Mouse (Mus musculus): ENCODE measurements around the gene Mfsd2b. TPM values are rescaled to one million over a fixed set of nuclear protein-coding genes. Genes with fewer than 3 reads are reported as not detected.
"Not testable (repeated sequence)": the region's sequence is repeated elsewhere in the genome, so short reads cannot be mapped to it uniquely, and the experiment has no call there.

Gene Mfsd2b
- polyA plus RNA-seq, 1 experiment from 2014 or later: 2.5 TPM

DNA sequence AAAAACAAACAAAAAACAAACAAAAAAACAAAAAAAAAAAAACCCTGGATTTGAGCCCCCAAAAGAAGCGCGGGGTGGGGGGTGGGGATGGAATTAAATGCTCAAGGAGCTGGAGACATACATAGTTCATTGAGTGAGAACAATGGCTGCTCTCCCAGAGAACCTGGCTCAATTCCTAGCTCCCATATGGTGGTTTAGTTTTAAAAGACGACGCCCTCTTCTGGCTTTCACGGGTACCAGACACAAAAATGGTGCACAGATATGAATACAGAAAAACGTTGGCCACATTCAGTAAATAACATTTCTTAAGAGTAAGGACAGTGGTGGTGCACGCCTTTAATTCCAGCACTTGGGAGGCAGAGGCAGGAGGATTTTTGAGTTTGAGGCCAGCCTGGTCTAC lies 31.8 kb upstream of the Mfsd2b start:
- 85% methylated on average over 7 of the region's 7 CpGs for WGBS
- ATAC-seq (ENCODE audit: insufficient number of reproducible peaks, insufficient read depth, low FRiP score, low TSS enrichment, low read depth): no peak
- Histone ChIP-seq H3K4me2 (no peak overlapping the region), H3K9ac (replicated peaks) (no peak overlapping the region), H3K27me3 (no peaks in the 10 kb centered on the region), H3K4me3 (replicated peaks) (no peak overlapping the region), H3K27ac (no peak overlapping the region), H3K36me3 (peaks cover 14% of the 10 kb centered on the region; the same call in 1 of the 2 replicates), H3K9me3 (no peaks in the 10 kb centered on the region), H3K4me1 (replicated peaks) (0 out of 2 replicates have a peak, but pooled peaks cover 2% of the 10 kb centered on the region)

DNA sequence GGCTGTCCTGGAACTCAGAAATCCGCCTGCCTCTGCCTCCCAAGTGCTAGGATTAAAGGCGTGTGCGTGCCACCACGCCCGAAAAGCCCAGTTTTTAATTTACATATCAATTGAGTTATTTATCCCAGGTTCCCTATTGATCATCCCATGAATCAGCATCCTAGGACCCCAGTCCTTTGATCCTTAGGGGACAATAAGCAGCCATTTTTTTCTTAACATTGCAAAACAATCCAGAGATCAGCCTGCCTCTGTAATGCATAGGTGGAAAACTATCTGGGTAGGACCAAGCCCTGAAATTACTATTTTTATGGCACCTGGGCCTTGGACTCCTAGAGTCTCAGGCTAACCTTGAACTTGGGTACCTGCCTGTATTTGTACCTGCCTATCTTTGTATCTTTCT lies 23.9 kb upstream of the Mfsd2b start:
- H3K27ac ChIP-seq: no peak overlapping the region
- no peaks in the 10 kb centered on the region for H3K4me1 ChIP-seq (replicated peaks)
- 89% methylated on average over 5 of the region's 5 CpGs for WGBS
- H3K27me3 ChIP-seq: no peaks in the 10 kb centered on the region
- no peak overlapping the region for H3K9ac ChIP-seq (replicated peaks)
- no peaks in the 10 kb centered on the region for H3K9me3 ChIP-seq
- no peak overlapping the region for H3K4me2 ChIP-seq
- H3K36me3 ChIP-seq: peaks cover 15% of the 10 kb centered on the region; the same call in 1 of the 2 replicates
- H3K4me3 ChIP-seq (replicated peaks): no peak overlapping the region
- no peak for ATAC-seq (ENCODE audit: insufficient number of reproducible peaks, insufficient read depth, low FRiP score, low TSS enrichment, low read depth)

DNA sequence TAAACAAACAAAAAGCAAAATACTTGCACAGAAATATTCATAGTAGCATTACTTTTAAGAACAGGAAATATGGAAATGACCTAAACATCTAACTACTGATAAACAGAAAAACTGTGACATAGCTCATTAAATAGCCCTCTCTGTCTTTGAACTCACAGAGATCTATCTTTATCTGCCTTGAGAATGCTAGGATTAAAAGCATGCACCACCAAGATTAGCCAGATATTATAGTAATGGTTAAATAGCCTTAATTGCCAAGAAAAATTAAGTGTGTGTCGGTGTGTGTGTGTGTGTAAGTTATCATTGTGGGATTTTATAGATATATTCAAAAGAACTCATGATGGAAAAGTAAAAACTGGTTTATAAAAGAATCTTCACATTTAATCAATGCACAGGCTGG lies 15.7 kb upstream of the Mfsd2b start:
- Histone ChIP-seq H3K4me1 (replicated peaks) (no peaks in the 10 kb centered on the region), H3K4me3 (replicated peaks) (no peak overlapping the region), H3K9me3 (no peaks in the 10 kb centered on the region), H3K27me3 (no peaks in the 10 kb centered on the region), H3K4me2 (no peak overlapping the region), H3K9ac (replicated peaks) (no peak overlapping the region), H3K27ac (no peak overlapping the region), H3K36me3 (peaks cover 11% of the 10 kb centered on the region; the same call in 1 of the 2 replicates)
- no peak for ATAC-seq (ENCODE audit: insufficient number of reproducible peaks, insufficient read depth, low FRiP score, low TSS enrichment, low read depth)
- 82% methylated on average over 1 of the region's 1 CpGs for WGBS

DNA sequence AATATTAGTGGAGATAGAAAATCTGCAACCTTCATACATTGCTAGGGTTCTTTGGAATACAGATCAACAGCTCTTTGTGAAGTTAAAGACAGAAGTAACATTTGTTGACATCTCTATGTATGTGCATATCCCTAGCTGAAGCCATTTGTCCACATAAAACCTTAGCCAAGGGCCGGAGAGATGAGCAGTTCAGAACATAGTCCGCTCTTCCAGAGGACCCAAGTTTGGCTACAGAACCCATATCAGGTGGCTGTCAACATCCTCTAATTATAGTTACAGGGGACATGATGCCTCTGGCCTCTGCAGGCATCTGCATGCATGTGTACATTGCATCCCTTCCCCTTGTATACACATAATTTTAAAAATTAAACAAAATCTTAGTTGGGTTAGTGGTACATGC lies 15.1 kb upstream of the Mfsd2b start:
- Histone ChIP-seq H3K9me3 (no peaks in the 10 kb centered on the region), H3K36me3 (peaks cover 11% of the 10 kb centered on the region; the same call in 1 of the 2 replicates), H3K27ac (no peak overlapping the region), H3K4me3 (replicated peaks) (no peak overlapping the region), H3K9ac (replicated peaks) (no peak overlapping the region), H3K4me1 (replicated peaks) (no peaks in the 10 kb centered on the region), H3K4me2 (no peak overlapping the region), H3K27me3 (no peaks in the 10 kb centered on the region)
- 89% methylated on average over 2 of the region's 2 CpGs for WGBS
- no peak for ATAC-seq (ENCODE audit: insufficient number of reproducible peaks, insufficient read depth, low FRiP score, low TSS enrichment, low read depth)

DNA sequence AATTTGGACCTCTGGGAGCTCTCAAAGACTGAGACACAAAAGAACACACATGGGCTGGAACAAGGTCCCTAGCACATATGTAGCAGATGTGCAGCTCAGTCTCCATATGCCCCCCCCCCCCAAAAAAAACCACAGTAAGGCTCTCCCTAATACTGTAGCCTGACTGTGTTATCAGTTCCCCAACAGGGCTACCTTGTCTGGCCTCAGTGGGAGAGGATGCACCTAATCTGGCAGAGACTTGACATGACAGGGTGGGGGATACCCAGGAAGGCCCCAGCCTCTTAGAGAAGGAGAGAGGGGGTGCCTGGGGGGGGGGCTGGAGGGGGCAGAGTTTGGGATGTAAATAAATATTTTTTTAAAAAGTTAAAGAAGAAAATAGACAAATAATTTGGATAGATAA lies 14.6 kb upstream of the Mfsd2b start:
- no peak for ATAC-seq (ENCODE audit: insufficient number of reproducible peaks, insufficient read depth, low FRiP score, low TSS enrichment, low read depth)
- H3K4me2 ChIP-seq: no peak overlapping the region
- H3K27ac ChIP-seq: no peak overlapping the region

DNA sequence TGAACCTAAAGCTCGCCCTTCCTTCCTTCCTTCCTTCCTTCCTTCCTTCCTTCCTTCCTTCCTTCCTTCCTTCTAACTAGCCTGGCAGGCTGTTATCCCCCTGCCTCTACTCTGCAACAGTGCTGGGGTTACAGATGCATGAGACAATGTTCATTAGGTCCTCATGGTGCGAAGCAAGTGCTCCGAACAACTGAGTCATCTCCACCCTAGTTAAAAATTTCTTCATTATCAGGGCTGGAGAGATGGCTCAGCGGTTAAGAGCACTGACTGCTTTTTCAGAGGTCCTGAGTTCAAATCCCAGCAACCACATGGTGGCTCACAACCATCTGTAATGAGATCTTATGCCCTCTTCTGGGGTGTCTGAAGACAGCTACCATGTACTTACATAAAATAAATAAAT lies 12.4 kb upstream of the Mfsd2b start:
- H3K27me3 ChIP-seq; ATAC-seq (ENCODE audit: insufficient number of reproducible peaks, insufficient read depth, low FRiP score, low TSS enrichment, low read depth); H3K4me3 ChIP-seq (replicated peaks); H3K9me3 ChIP-seq; H3K4me2 ChIP-seq; H3K4me1 ChIP-seq (replicated peaks); H3K9ac ChIP-seq (replicated peaks); H3K27ac ChIP-seq: not testable (repeated sequence)
- 94% methylated on average over 4 of the region's 4 CpGs for whole genome bisulfite sequencing
- peaks cover 24% of the 10 kb centered on the region for H3K36me3 ChIP-seq

More for the DNA sequence above, 14.6 kb upstream of the Mfsd2b start:
- no peaks in the 10 kb centered on the region for H3K4me1 ChIP-seq (replicated peaks)
- no peak overlapping the region for H3K4me3 ChIP-seq (replicated peaks)
- no peaks in the 10 kb centered on the region for H3K27me3 ChIP-seq
- peaks cover 11% of the 10 kb centered on the region; the same call in 1 of the 2 replicates for H3K36me3 ChIP-seq
- H3K9me3 ChIP-seq: no peaks in the 10 kb centered on the region
- H3K9ac ChIP-seq (replicated peaks): no peak overlapping the region

DNA sequence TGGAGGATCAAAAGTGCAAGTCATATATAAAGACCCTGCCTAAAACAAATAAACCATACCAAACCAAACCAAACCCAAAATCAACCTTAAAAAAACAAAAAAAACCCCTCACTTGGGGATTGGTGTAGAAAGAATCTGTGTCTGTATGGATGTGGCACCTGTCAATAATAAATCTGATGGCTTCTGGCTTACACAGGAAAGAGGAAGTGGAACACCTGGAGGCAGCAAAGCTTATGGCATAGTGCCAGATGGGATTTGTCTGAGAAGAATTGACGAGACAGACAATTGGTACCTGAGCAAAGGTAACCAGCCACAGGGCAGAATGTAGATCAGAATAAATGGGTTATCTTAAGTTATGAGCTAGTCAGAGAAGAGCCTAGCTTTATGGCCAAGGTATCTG lies 10.9 kb upstream of the Mfsd2b start:
- Histone ChIP-seq H3K4me2 (no peak overlapping the region), H3K4me1 (replicated peaks) (no peaks in the 10 kb centered on the region), H3K4me3 (replicated peaks) (no peak overlapping the region), H3K36me3 (peaks cover 26% of the 10 kb centered on the region), H3K9ac (replicated peaks) (no peak overlapping the region), H3K27me3 (no peaks in the 10 kb centered on the region), H3K9me3 (no peaks in the 10 kb centered on the region), H3K27ac (no peak overlapping the region)
- no peak for ATAC-seq (ENCODE audit: insufficient number of reproducible peaks, insufficient read depth, low FRiP score, low TSS enrichment, low read depth)
- WGBS: 63% methylated on average over 1 of the region's 1 CpGs

DNA sequence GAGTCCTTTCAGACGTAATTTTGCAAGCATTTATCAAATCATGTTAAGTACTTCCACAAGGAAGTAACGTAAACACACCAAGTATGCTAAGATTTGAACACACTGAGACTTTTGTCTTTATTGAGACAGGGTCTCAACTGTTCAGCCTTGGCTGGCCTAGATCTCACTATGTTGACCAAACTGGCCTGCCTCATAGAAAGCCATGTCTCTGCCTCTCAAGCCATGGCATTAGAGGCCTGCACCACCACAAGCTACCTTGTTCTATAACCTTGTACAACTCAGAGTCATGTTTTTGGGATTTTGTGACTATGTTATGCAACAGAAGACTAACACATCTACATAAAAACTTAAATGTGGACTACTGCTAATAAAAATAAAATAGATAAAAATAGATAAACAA lies 7.9 kb upstream of the Mfsd2b start:
- Histone ChIP-seq H3K36me3 (peaks cover 41% of the 10 kb centered on the region), H3K9ac (replicated peaks) (no peak overlapping the region), H3K9me3 (no peaks in the 10 kb centered on the region), H3K27ac (no peak overlapping the region), H3K27me3 (no peaks in the 10 kb centered on the region), H3K4me2 (no peak overlapping the region), H3K4me3 (replicated peaks) (no peak overlapping the region), H3K4me1 (replicated peaks) (no peaks in the 10 kb centered on the region)
- ATAC-seq (ENCODE audit: insufficient number of reproducible peaks, insufficient read depth, low FRiP score, low TSS enrichment, low read depth): no peak
- WGBS: 92% methylated on average over 2 of the region's 2 CpGs

DNA sequence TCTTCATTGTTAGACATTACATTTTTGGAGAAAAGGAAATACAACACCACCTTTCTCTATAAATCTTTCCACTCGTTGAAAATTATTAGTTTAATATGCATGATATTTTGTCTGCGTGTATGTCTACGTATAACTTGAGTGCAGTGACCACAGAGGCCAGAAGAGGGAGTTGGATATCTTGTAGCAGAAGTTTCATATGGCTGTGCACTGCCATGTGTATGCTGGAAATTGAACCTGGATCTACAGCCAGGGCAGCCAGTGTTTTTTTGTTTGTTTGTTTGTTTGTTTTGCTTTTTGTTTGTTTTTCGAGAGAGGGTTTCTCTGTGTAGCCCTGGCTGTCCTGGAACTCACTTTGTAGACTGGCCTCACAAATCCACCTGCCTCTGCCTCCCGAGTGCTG lies 4.9 kb upstream of the Mfsd2b start:
- ATAC-seq (ENCODE audit: insufficient number of reproducible peaks, insufficient read depth, low FRiP score, low TSS enrichment, low read depth): no peak
- H3K4me3 ChIP-seq (replicated peaks): no peak overlapping the region
- peaks cover 7% of the 10 kb centered on the region; the same call in 1 of the 2 replicates for H3K4me1 ChIP-seq (replicated peaks)
- no peak overlapping the region for H3K27ac ChIP-seq
- H3K4me2 ChIP-seq: no peak overlapping the region
- no peak overlapping the region for H3K9ac ChIP-seq (replicated peaks)
- 94% methylated on average over 5 of the region's 5 CpGs for WGBS
- 0 out of 2 replicates have a peak, but pooled peaks cover under 1% of the 10 kb centered on the region for H3K27me3 ChIP-seq
- H3K36me3 ChIP-seq: peaks cover 41% of the 10 kb centered on the region
- no peaks in the 10 kb centered on the region for H3K9me3 ChIP-seq

DNA sequence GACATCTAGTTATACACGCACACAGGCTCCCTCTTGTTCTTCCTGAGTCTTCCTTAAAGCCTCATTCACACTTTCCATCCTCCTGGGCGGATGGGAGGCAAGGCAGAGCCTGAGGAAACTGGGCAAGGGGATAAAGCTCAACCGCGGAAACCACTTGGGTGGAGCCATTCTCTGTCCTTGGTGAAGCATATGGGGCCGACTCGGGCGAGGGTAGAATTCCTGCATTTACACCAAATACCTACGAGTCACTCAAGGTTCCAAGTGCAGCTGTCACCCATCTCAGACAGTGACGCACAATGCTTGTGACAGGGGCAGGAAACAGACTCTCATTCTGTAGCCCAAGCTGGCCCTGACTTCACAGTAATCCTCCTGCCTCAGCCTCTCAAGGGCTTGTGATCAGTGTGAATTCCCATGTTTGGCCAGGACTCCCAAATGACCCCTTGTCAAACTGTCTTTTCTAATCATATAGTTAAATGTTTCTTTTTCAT lies 4.2 kb upstream of the Mfsd2b start:
- H3K36me3 ChIP-seq: peaks cover 38% of the 10 kb centered on the region
- H3K9me3 ChIP-seq: no peaks in the 10 kb centered on the region
- H3K4me2 ChIP-seq: no peak overlapping the region
- no peak overlapping the region for H3K9ac ChIP-seq (replicated peaks)
- 77% methylated on average over 9 of the region's 9 CpGs for WGBS
- no peak overlapping the region for H3K27ac ChIP-seq
- peaks cover 8% of the 10 kb centered on the region; the same call in 1 of the 2 replicates for H3K27me3 ChIP-seq
- H3K4me3 ChIP-seq (replicated peaks): no peak overlapping the region
- no peak for ATAC-seq (ENCODE audit: insufficient number of reproducible peaks, insufficient read depth, low FRiP score, low TSS enrichment, low read depth)
- H3K4me1 ChIP-seq (replicated peaks): peaks cover 12% of the 10 kb centered on the region

DNA sequence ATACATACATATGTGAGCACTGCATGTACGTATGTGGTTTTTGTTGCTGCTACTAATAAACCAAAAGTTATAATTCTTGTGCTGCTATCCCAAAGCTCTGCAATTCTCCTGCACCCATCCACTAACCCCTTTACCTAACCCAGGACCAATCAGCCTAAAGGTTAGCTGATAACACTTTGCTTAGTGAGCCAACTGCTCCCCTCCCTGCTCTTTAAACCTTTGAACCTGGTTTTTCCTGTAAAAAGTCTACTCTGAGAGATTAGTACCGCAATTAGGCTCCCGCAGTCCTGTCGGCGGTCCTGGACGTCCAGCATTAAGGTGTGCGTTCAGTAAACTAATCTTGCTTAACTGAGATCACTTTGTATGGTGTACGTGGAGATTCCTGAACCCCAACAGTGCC lies 1.5 kb upstream of the Mfsd2b start:
- no peak overlapping the region for H3K4me3 ChIP-seq (replicated peaks)
- H3K9ac ChIP-seq (replicated peaks): no peak overlapping the region
- H3K27me3 ChIP-seq: peaks cover 10% of the 10 kb centered on the region; the same call in 1 of the 2 replicates
- H3K9me3 ChIP-seq: no peaks in the 10 kb centered on the region
- no peak overlapping the region for H3K4me2 ChIP-seq
- 79% methylated on average over 8 of the region's 8 CpGs for WGBS
- H3K27ac ChIP-seq: no peak overlapping the region
- peaks cover 16% of the 10 kb centered on the region for H3K36me3 ChIP-seq
- ATAC-seq (ENCODE audit: insufficient number of reproducible peaks, insufficient read depth, low FRiP score, low TSS enrichment, low read depth): no peak
- peaks cover 12% of the 10 kb centered on the region for H3K4me1 ChIP-seq (replicated peaks)

DNA sequence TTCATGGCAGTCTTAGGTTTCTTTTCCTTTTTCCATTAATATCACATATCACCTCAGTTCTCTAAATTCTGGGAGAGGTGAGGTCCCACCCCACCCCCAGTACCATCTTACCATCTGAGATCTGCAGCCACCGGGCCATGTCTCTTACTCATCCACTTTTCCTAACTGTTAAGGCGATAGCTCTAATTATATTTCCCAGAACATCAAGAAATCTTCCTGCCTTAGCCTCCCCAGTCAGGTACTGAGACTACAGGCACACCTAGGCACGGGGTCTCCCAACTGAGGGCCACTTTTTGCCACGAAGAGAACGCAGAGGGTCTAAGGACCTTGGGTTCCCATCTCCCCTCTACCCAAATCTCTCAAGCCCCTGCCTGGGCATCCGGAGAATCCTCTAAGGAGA lies 628 bp downstream of the Mfsd2b start:
- peak overlapping the region; percentile 87 for H3K4me2 ChIP-seq
- peaks cover 2% of the 10 kb centered on the region; the same call in 1 of the 2 replicates for H3K36me3 ChIP-seq
- 83% methylated on average over 6 of the region's 6 CpGs for WGBS
- peaks cover 10% of the 10 kb centered on the region for H3K27me3 ChIP-seq
- no peak overlapping the region for H3K27ac ChIP-seq
- peak overlapping the region; percentile 40 for H3K4me3 ChIP-seq (replicated peaks)
- peaks cover 12% of the 10 kb centered on the region for H3K4me1 ChIP-seq (replicated peaks)
- H3K9ac ChIP-seq (replicated peaks): no peak overlapping the region
- ATAC-seq (ENCODE audit: insufficient number of reproducible peaks, insufficient read depth, low FRiP score, low TSS enrichment, low read depth): 0 out of 2 replicates have a peak, but pooled peaks have one; percentile 6
- H3K9me3 ChIP-seq: no peaks in the 10 kb centered on the region
